15 mouse cellular contexts compared by ENCODE assay signal in genomic region chr8:120037199-120037598, GRCm38 (mm10). TPM values are rescaled to one million over a fixed set of nuclear protein-coding genes. Genes with fewer than 3 reads are reported as not detected.
A peak's percentile ranks its signal among the peaks of the same experiment; 100 is the strongest.
DNase-seq lines count a peak whose midpoint lies in the region; ATAC-seq lines count a peak whose summit lies in the region.
"Had no signal": no experiment of that assay in that cellular context is flagged by ENCODE, and none has a peak within 500 bp of the region (broad histone marks: within the 10 kb centered on the region; RNA-seq: fewer than 3 reads in every experiment).

No protein-coding gene starts in this region.

- no peak overlapping the region for H3K27ac ChIP-seq in kidney, embryonic 15.5 days
- H3K27ac ChIP-seq: layer of hippocampus, adult 2 months; limb, embryonic 13.5 days; macrophage had no signal

- H3K9ac ChIP-seq in kidney, embryonic 15.5 days = no peak overlapping the region
- H3K9ac ChIP-seq: limb, embryonic 13.5 days had no signal

- ATAC-seq in kidney, embryonic 15.5 days (replicated peaks; ENCODE audit: low FRiP score) = no peak

- H3K36me3 ChIP-seq in kidney, embryonic 15.5 days = no peaks in the 10 kb centered on the region
- H3K36me3 ChIP-seq: G1E; limb, embryonic 13.5 days had no signal

- intact Hi-C loops in gastrocnemius, postnatal 14 days (cut with DNase I; ENCODE audit: low total_unique reads) = no loop called here

- no peak overlapping the region for H3K4me2 ChIP-seq in kidney, embryonic 15.5 days
- H3K4me2 ChIP-seq: limb, embryonic 13.5 days had no signal

- DNase-seq in cerebellum, adult 9-11 months = peak; percentile 23
- no peak for DNase-seq in cerebellum, adult 9-10 months
- DNase-seq in kidney, adult 18-20 months = peak; percentile 57
- peak; percentile 53 for DNase-seq in gastrocnemius, postnatal 14 days
- DNase-seq in kidney, postnatal 36 days = peak; percentile 54 to 59
- no peak for DNase-seq in layer of hippocampus, postnatal 36 days
- no peak for DNase-seq in urinary bladder, postnatal 25 days (ENCODE audit: low spot score)
- DNase-seq: cerebellum, adult 11-12 months; thymus, adult 18-20 months had no signal

- no peak overlapping the region for H3K4me3 ChIP-seq in kidney, embryonic 15.5 days (replicated peaks)
- H3K4me3 ChIP-seq: layer of hippocampus, adult 2 months; limb, embryonic 13.5 days; myocyte had no signal

- H3K27me3 ChIP-seq in kidney, embryonic 15.5 days = 0 out of 2 replicates have a peak, but pooled peaks cover 6% of the 10 kb centered on the region
- H3K27me3 ChIP-seq: limb, embryonic 13.5 days had no signal

- H3K9me3 ChIP-seq in kidney, embryonic 15.5 days (replicated peaks) = no peaks in the 10 kb centered on the region
- H3K9me3 ChIP-seq: G1E; limb, embryonic 13.5 days had no signal

- H3K4me1 ChIP-seq in kidney, embryonic 15.5 days = peaks cover 34% of the 10 kb centered on the region

- 72% methylated on average over 15 of the region's 15 CpGs for WGBS in kidney, embryonic 15.5 days

RNA-seq across cellular contexts. Expression of gene Crispld2, which starts 45.0 kb away (rescaled TPM):
- polyA plus RNA-seq in kidney, embryonic 15.5 days (2015; fragmentation: Nextera tagmentation; extraction: Ambion mirVana) = 7.7 and 11.1 TPM in 2 replicates
- total RNA-seq in gastrocnemius, postnatal 14 days (2021) = 1 to 10 TPM; 5.7 to 5.9 TPM
- total RNA-seq in layer of hippocampus, postnatal 36 days (2021) = 1 to 10 TPM; 1.6 to 2.0 TPM

Comparison
In these comparisons a context has a peak if more than half of its experiments do, and no peak if none do; other contexts are left out.
1. DNase-seq: peak in cerebellum, adult 9-11 months (single experiment), kidney, adult 18-20 months (single experiment), gastrocnemius, postnatal 14 days (single experiment) and kidney, postnatal 36 days (2 of 2); none in cerebellum, adult 9-10 months (single experiment), layer of hippocampus, postnatal 36 days (0 of 2) and urinary bladder, postnatal 25 days (single experiment).